Mouse (Mus musculus): Measurements from ENCODE around the gene Tbxas1. TPM values are rescaled to one million over a fixed set of nuclear protein-coding genes. Genes with fewer than 3 reads are reported as not detected.
A peak's percentile ranks its signal among the peaks of the same experiment; 100 is the strongest.

Gene Tbxas1
- polyA plus RNA-seq, 1 experiment from 2014 or later = 2.5 TPM

- 0 out of 2 replicates have a peak, but pooled peaks cover 3% of the 10 kb centered on the region for H3K27me3 ChIP-seq
- WGBS = 47% methylated on average over 7 of the region's 7 CpGs
- H3K36me3 ChIP-seq = no peaks in the 10 kb centered on the region
- no peak overlapping the region for H3K4me3 ChIP-seq (replicated peaks)
- no peak overlapping the region for H3K27ac ChIP-seq (replicated peaks)
- H3K9ac ChIP-seq = no peak overlapping the region
- H3K4me1 ChIP-seq = peaks cover 13% of the 10 kb centered on the region
- ATAC-seq (ENCODE audit: insufficient number of reproducible peaks, low FRiP score, low TSS enrichment, low read depth) = no peak
- H3K9me3 ChIP-seq (replicated peaks) = no peaks in the 10 kb centered on the region
- H3K4me2 ChIP-seq (replicated peaks) = 0 out of 2 replicates have a peak overlapping the region, but pooled peaks have one; percentile 3
Observed at GRCm38 (mm10) chr6:39055831-39056261, 180.6 kb downstream of the Tbxas1 start.

GRCm38 (mm10) chr6:39057161-39057560 is 182.0 kb downstream of the Tbxas1 start:
- H3K27me3 ChIP-seq = 0 out of 2 replicates have a peak, but pooled peaks cover 3% of the 10 kb centered on the region
- no peaks in the 10 kb centered on the region for H3K36me3 ChIP-seq
- H3K4me2 ChIP-seq (replicated peaks) = no peak overlapping the region
- 97% methylated on average over 1 of the region's 1 CpGs for WGBS
- H3K9ac ChIP-seq = no peak overlapping the region
- no peak overlapping the region for H3K27ac ChIP-seq (replicated peaks)
- ATAC-seq (ENCODE audit: insufficient number of reproducible peaks, low FRiP score, low TSS enrichment, low read depth) = no peak
- no peak overlapping the region for H3K4me3 ChIP-seq (replicated peaks)
- no peaks in the 10 kb centered on the region for H3K9me3 ChIP-seq (replicated peaks)
- peaks cover 13% of the 10 kb centered on the region for H3K4me1 ChIP-seq

- no peak overlapping the region for H3K4me2 ChIP-seq (replicated peaks)
- H3K9me3 ChIP-seq (replicated peaks) = no peaks in the 10 kb centered on the region
- no peak for ATAC-seq (ENCODE audit: insufficient number of reproducible peaks, low FRiP score, low TSS enrichment, low read depth)
- H3K4me3 ChIP-seq (replicated peaks) = no peak overlapping the region
- H3K36me3 ChIP-seq = no peaks in the 10 kb centered on the region
- WGBS = 52% methylated on average over 3 of the region's 3 CpGs
- no peak overlapping the region for H3K27ac ChIP-seq (replicated peaks)
- no peaks in the 10 kb centered on the region for H3K27me3 ChIP-seq
- H3K4me1 ChIP-seq = peaks cover 13% of the 10 kb centered on the region
- H3K9ac ChIP-seq = no peak overlapping the region
Observed at GRCm38 (mm10) chr6:39058389-39058788, 183.2 kb downstream of the Tbxas1 start.

- no peak overlapping the region for H3K27ac ChIP-seq (replicated peaks)
- ATAC-seq (ENCODE audit: insufficient number of reproducible peaks, low FRiP score, low TSS enrichment, low read depth) = no peak
- WGBS = 69% methylated on average over 3 of the region's 3 CpGs
- no peaks in the 10 kb centered on the region for H3K9me3 ChIP-seq (replicated peaks)
- H3K36me3 ChIP-seq = no peaks in the 10 kb centered on the region
- H3K9ac ChIP-seq = no peak overlapping the region
- H3K4me1 ChIP-seq = peaks cover 13% of the 10 kb centered on the region
- H3K4me3 ChIP-seq (replicated peaks) = no peak overlapping the region
- no peak overlapping the region for H3K4me2 ChIP-seq (replicated peaks)
- H3K27me3 ChIP-seq = no peaks in the 10 kb centered on the region
Observed at GRCm38 (mm10) chr6:39058936-39059335, 183.7 kb downstream of the Tbxas1 start.

DNA sequence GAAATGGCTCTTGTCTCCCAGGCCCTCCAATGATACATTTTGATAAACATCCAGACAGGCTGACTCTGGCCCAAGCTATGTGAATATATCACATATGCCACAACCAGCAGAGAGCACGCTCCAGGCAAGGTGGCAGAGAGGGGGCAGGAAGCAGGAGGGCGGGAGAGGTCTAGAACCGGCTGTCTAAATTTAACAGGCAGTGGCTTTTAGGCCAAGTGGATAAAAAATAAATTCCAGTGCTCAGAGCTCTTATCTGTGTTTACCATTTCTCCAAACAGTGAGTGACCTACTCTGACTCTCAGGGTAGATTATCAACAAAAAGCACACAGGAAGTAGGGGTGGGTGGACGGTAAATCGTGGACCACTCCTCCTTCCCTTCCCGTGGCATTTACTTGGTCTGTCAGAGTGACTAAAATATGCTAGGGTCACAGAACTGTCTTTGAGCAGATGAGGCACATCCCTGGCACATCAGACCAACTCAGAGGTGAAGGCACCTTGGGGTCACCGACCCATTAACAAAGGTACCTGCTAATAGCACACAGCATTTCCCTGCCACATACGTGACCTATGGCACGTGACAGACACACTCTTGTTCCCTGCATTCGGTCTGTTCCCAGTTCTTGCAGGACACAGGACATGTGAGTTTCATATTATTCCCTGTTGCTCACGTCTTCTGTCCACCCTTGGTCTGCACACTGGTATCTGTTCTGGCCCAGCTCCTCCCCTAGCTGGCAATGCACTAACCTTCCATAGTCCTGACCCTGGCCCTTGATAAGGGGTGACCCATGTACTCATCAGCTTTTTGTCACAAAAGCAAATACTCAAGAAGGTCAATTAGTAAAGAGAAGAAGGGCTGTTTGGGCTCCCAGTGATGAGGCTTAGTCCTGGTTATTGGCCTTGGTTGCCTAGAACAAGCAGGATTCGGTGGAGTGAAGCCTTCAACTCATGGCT is 184.6 kb downstream of the Tbxas1 start:
- H3K9me3 ChIP-seq (replicated peaks) = no peaks in the 10 kb centered on the region
- WGBS = 78% methylated on average over 12 of the region's 12 CpGs
- no peak overlapping the region for H3K4me3 ChIP-seq (replicated peaks)
- peaks cover 10% of the 10 kb centered on the region for H3K4me1 ChIP-seq
- H3K36me3 ChIP-seq = no peaks in the 10 kb centered on the region
- no peaks in the 10 kb centered on the region for H3K27me3 ChIP-seq
- no peak overlapping the region for H3K27ac ChIP-seq (replicated peaks)
- no peak overlapping the region for H3K4me2 ChIP-seq (replicated peaks)
- ATAC-seq (ENCODE audit: insufficient number of reproducible peaks, low FRiP score, low TSS enrichment, low read depth) = no peak
- H3K9ac ChIP-seq = no peak overlapping the region

DNA sequence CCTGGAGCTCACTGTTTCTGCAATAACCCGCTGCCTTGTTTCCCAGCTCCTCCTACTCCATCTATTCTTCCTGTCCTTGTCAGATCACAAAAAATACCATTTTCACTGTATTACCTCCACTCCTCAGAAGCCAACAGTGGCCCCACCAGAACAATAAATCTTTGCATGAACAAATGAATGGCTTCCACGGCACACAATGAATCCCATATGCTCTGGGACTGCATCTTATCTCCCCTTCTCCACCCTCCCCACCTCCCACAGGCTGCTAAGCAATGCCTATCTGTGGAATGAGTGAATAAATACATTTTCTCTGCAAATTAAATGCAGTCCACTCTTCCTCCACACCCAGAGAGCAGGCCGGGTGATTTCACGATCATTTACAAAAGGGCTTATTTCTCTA is 186.0 kb downstream of the Tbxas1 start:
- no peaks in the 10 kb centered on the region for H3K4me1 ChIP-seq

DNA sequence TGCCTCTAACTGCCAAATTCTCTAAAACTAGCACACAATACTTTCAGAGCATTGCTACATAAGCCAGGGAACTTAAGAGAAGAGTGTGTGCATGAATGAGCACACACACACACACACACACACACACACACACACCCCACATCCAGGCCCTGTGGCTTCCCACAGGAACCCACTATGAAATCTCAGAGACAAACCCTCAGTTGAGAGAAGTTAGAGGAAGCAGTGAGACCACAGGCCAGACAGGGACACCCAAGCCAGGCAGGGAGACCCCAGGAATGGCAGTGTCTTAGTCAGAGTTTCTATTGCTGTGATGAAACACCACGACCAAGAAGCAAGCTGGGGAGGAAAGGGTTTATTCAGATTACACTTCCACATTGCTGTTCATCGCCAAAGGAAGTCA is 188.3 kb downstream of the Tbxas1 start:
- Histone ChIP-seq H3K9me3 (replicated peaks) (no peaks in the 10 kb centered on the region), H3K27me3 (no peaks in the 10 kb centered on the region), H3K27ac (replicated peaks) (no peak overlapping the region), H3K9ac (no peak overlapping the region), H3K4me3 (replicated peaks) (no peak overlapping the region), H3K4me2 (replicated peaks) (no peak overlapping the region), H3K36me3 (no peaks in the 10 kb centered on the region), H3K4me1 (no peaks in the 10 kb centered on the region)
- WGBS = 48% methylated on average over 2 of the region's 2 CpGs
- no peak for ATAC-seq (ENCODE audit: insufficient number of reproducible peaks, low FRiP score, low TSS enrichment, low read depth)

More for the DNA sequence above, 186.0 kb downstream of the Tbxas1 start:
- 54% methylated on average over 4 of the region's 4 CpGs for WGBS
- Histone ChIP-seq H3K9ac (no peak overlapping the region), H3K27ac (replicated peaks) (no peak overlapping the region), H3K27me3 (no peaks in the 10 kb centered on the region), H3K4me3 (replicated peaks) (no peak overlapping the region), H3K4me2 (replicated peaks) (no peak overlapping the region), H3K9me3 (replicated peaks) (no peaks in the 10 kb centered on the region), H3K36me3 (no peaks in the 10 kb centered on the region)
- no peak for ATAC-seq (ENCODE audit: insufficient number of reproducible peaks, low FRiP score, low TSS enrichment, low read depth)

- no peak overlapping the region for H3K27ac ChIP-seq (replicated peaks)
- H3K9ac ChIP-seq = no peak overlapping the region
- H3K36me3 ChIP-seq = no peaks in the 10 kb centered on the region
- H3K27me3 ChIP-seq = no peaks in the 10 kb centered on the region
- WGBS = 43% methylated on average over 12 of the region's 12 CpGs
- no peak overlapping the region for H3K4me3 ChIP-seq (replicated peaks)
- no peak for ATAC-seq (ENCODE audit: insufficient number of reproducible peaks, low FRiP score, low TSS enrichment, low read depth)
- H3K4me2 ChIP-seq (replicated peaks) = no peak overlapping the region
- no peaks in the 10 kb centered on the region for H3K9me3 ChIP-seq (replicated peaks)
- H3K4me1 ChIP-seq = no peaks in the 10 kb centered on the region
Observed at GRCm38 (mm10) chr6:39066935-39067578, 191.9 kb downstream of the Tbxas1 start.

DNA sequence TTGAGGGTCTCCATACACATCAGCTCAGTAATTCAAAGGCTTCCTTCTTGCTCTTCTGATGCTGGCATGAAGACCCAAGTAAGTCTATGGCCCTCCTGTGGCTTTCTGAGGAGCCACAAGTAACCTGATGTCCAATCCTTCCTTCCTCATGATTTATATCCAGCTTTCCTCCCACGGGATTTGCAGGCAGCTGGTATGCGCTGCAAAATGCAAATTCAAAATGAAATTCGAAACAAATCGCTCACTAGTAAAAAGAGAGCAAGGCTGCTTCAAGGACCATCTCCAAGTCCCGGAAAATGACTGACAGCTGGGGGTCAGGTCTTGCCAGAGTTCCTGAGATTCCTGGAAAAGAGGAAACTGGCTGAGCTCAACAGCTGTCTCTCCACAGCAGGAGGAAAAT is 197.5 kb downstream of the Tbxas1 start:
- ATAC-seq (ENCODE audit: insufficient number of reproducible peaks, low FRiP score, low TSS enrichment, low read depth) = no peak
- Histone ChIP-seq H3K27ac (replicated peaks) (no peak overlapping the region), H3K4me3 (replicated peaks) (no peak overlapping the region), H3K36me3 (no peaks in the 10 kb centered on the region), H3K9me3 (replicated peaks) (no peaks in the 10 kb centered on the region), H3K27me3 (no peaks in the 10 kb centered on the region), H3K4me2 (replicated peaks) (no peak overlapping the region), H3K9ac (no peak overlapping the region), H3K4me1 (peaks cover 4% of the 10 kb centered on the region)
- 24% methylated on average over 5 of the region's 5 CpGs for WGBS

- Histone ChIP-seq H3K36me3 (no peaks in the 10 kb centered on the region), H3K4me1 (peaks cover 4% of the 10 kb centered on the region), H3K9ac (no peak overlapping the region), H3K27ac (replicated peaks) (no peak overlapping the region), H3K27me3 (no peaks in the 10 kb centered on the region), H3K4me3 (replicated peaks) (no peak overlapping the region), H3K9me3 (replicated peaks) (no peaks in the 10 kb centered on the region), H3K4me2 (replicated peaks) (no peak overlapping the region)
- no peak for ATAC-seq (ENCODE audit: insufficient number of reproducible peaks, low FRiP score, low TSS enrichment, low read depth)
Observed at GRCm38 (mm10) chr6:39074186-39074585, 199.0 kb downstream of the Tbxas1 start.

DNA sequence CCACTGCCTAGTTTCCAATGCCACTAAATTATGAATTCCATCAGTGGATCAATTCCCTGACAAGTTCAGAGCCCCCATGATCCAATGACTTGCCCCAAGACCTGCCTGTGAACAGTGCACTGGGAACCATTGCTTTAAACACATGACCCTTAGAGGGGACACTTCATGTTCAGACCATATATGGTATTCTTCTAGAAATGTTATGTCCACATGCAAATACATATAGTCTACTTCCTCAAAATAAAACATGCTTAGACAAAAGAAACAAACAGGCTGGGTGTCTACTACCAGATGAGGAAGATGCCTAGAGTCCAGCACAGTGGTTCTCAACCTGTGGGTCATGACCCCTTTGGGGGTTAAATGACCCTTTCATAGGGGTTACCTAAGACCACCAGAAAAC is 201.3 kb downstream of the Tbxas1 start:
- Histone ChIP-seq H3K9ac (no peak overlapping the region), H3K4me1 (peaks cover 4% of the 10 kb centered on the region), H3K9me3 (replicated peaks) (no peaks in the 10 kb centered on the region), H3K27ac (replicated peaks) (no peak overlapping the region), H3K4me3 (replicated peaks) (no peak overlapping the region), H3K36me3 (no peaks in the 10 kb centered on the region), H3K4me2 (replicated peaks) (no peak overlapping the region), H3K27me3 (no peaks in the 10 kb centered on the region)
- no peak for ATAC-seq (ENCODE audit: insufficient number of reproducible peaks, low FRiP score, low TSS enrichment, low read depth)
